Mouse (Mus musculus): ENCODE data around the gene 4930451I11Rik.
A peak's percentile ranks its signal among the peaks of the same experiment; 100 is the strongest.

4930451I11Rik gene

DNA sequence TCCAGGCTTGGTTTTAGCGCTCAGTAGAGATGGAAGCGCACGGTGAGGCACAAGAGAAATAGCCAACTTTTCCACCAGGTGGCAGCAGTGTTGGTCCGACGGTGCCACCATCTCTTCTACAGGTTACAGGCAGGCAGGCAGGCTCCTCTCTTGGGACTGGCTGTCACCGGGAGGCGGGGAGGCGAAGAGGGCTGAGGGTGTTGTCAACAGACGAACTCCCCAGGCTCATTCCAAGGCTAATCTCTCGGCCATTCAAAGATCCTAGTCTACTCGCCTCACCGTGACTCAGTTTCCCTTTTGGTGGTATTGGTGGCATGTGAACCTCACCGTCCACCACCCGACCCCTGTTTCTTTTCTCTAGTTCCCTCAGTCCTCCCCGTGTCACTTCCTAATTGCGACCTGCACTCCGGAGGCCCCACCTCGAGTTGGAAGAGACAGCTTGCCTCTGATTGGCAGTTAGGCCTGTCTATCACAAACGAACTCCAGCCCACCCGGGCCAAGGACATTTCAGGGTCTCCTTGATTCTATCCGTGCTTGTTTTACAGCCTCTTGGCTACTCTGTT lies 678 bp upstream of the 4930451I11Rik start:
- DNase-seq = peak; percentile 91

DNA sequence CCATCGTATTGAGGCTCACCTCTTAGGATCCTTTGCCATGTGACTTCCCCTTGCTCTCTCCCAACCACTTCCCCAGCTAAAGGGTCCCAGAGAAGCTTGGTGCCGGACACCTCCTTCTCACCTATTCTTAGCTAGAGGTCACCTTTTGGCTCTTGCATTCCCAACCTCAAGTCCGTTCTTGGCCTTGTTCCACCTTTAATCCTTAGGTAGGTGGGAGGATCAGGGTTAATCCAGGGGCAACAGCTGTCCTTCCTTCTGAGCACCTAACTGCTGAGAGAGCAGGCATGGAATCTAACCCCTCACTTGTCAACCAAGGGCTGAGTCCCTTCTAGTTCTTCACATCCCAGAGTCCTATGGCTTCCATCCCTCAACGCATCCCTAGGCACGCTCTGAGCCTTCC lies 5.5 kb downstream of the 4930451I11Rik start:
- DNase-seq = no peak

DNA sequence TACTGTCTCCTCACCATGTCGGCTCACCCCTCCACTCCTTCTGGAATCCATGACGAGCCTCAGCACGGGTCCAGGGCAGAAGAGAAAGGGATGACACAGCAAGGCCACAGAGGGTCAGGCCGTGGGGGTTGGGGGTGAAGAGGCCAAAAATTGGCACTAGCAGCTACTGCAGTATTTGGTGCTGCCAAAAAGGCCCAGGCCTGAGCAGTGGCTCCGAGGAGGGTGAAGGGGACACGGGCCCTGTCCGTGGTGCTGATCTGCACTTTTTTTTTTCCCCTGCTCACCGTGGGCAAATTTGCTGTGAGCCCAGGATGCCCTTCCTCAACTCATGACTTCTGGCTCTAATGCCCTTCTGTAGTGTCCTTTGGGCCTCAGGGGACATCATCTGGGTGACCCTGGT lies 6.0 kb downstream of the 4930451I11Rik start:
- no peak for DNase-seq

DNA sequence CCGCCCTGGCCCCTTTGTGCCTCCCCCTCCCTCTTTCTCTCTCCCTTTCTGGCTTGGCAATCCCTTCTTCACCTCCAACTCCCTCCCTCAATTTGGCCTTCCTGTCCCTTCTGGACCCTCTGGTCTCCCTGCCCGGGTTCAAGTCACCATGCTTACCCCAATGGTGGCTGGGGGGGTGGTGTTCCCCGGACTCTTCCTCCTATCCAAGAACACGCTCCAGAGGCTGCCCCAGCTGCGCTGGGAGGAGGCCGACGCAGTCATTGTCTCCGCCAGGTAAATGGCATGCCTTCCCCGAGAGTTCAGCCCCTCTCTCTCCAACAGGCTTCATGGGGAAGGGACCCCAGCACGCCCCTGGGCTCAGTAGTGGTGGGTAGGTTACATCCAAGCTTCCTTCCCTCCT lies 7.5 kb downstream of the 4930451I11Rik start:
- no peak for DNase-seq

DNA sequence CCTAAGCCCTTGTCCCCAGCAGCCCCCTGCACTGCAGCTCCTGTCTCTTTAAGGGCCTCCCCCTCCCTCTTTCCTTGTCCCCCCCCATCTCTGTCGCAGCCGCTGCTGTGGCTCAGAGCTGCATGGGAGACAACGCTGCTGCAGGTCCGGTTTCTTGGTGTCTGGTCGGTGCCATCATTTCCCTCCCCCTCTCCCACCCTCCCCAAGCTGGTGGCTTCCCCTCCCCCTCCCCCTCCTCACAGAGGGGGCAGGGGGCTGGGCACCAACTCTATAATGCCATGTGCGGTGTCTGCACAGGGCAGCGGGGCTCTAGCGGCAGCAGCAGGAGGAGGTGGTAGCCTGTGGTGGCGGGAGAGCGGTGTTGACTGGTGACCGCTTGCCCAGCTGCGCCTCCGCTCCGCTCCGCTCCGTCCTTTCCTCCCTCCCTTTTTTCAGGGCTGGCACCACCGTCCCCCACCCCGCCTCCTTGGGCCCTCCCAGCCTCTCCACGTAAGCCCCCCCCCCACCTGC lies 8.2 kb downstream of the 4930451I11Rik start:
- no peak for DNase-seq

DNA sequence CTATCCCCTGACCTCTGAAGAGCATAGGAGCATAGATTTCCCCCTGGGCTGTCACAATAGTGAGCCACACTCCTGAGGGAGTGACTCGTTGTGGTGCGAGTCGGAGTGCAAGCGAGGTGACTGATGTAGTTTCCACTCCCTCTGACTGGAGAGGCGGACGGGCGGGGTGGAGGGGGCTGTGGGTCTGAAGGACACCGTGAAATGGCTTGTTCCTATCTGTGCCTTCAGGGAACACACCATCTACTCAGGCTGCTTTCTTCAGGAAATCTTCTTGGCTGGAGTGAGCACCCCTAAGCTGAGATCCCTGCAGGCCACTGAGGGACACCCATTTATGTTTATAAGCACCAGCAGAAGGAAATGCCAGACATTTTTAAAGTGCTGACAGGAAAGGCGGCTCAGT lies 8.7 kb downstream of the 4930451I11Rik start:
- DNase-seq = peak; percentile 56

DNA sequence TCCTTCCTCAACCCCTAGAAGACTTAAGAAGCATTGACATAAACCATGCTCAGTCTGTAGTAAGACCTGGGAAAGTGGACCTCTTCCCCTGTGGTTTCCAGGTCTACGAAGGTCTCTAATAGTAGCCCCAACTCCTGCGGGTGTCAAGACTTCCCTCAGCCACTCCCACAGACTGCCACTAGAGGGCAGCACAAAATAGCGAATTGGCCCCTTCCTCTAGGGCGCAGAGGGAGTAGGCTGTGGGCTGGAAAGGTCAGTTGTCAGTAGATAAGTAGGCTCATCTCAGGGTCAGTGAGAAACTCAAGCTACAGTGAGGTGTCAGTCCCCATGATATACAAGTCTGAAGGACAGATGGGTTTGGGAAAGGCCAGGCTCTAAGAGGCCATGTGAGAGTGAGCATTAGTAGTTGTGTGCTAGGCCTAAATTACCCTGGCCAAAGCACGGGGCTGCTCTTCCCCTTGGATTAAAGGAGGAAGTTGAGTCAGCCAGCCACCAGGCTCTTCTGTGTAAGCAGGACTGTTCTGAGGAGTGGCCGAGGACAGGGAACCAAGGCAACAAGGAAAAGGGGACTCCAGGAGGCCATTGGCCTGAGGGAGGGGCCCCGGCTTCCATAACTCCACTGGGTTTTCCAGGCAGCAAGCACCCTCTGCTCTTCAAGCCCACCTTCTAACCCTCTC lies 9.5 kb downstream of the 4930451I11Rik start:
- peak; percentile 91 for DNase-seq

DNA sequence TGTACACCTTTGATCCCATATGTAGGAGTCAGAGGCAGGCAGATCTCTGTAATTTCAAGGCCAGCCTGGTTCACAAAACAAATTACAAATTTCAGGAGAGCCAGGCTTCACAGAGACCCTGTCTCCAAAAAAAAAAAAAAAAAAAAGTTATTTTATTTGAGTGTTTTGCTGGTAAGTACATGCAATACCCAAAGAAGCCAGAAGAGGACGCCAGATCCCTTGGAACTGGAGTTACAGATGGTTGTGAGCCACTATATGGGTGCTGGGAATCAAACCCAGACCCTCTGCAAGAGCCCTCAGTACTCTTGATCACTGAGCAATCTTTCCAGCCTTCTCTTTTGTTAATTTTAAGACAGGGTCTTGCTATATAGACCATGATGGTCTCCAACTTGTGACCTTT lies 12.6 kb downstream of the 4930451I11Rik start:
- DNase-seq = no peak

DNA sequence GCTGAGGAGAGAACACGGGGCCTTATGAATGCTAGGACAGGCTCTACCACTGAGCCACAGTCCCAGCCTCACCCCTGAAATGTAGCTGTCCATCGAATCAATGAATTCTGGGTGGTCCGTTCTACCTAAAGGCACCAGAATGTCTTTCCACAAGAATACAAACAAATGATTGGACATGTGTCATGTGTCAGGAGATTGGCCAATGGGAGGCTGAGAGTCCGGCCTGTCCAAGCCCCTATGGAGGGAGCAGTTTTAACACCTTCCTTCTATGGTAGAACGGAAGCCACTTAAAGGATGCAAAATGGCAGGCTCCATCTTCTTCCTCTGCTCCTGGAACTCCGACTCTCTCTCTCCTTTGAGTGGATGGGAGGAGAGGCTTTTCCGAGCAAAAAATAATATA lies 13.8 kb downstream of the 4930451I11Rik start:
- DNase-seq = no peak

DNA sequence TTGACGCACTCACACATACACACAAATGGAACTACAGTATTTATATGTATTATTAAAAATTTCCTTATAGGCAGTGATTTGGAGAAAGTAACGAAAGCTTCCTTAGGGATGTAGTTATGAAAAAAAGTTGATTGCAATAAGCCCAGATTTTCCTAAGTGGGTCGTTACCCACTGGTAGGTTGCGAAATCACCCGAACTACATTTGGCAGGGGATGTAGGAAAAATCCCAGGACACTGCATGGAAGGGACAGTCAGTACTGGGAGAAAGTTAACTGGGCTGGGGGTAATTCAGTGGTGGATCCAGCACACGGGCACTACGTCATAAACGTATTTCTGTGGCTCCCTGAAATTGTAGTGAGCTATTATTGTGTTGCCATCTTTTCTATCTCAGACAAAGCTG lies 14.9 kb downstream of the 4930451I11Rik start:
- peak; percentile 52 for DNase-seq

DNA sequence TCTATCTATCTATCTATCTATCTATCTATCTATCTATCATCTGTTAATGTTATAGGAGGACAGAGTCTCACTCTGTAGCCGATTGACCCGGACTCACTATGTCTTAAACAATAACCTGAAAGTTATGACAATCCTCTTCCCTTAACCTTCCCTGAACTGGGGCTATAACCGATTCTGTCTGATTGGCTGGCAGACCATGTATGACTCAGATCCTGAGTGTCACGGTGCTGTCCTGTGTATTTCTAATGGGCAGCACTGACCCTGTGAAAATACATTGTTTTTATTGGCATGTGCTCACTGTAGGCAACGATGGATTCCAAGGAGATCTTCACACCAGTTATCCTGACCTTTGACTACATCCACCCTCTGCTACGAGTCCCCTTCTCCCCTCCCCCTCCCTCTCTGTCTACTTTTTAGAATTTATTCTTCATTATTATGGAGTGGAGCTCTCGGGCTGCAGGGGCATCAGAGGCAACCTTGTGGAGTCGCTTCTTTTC lies 15.7 kb downstream of the 4930451I11Rik start:
- no peak for DNase-seq

DNA sequence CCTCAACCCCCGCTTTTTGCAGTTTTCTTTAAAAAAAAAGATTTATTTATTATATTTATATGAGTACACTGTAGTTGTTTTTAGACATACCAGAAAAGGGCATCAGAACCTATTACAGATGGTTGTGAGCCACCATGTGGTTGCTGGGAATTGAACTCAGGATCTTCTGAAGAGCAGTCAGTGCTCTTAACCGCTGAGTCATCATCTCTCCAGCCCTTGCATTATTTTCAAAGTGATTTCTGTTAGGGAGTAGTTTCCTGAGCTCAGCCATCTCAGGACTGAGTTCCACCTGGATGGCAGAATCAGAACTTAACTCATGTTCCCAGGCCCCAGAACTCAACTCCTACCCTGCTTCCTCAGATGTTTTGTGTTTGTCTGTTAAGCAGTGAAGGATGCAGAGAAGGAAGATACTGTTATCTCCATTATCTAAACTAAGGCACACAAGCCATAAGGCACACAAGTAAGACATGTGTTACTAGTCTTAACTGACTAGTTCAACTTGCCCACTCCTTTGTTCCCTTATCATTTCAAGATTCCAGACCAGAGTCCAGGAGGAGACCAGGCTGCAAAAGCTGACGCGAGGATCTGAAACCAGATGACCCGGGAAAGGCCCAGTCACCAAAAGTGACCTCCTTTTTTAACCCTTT lies 21.6 kb downstream of the 4930451I11Rik start:
- DNase-seq = no peak

DNA sequence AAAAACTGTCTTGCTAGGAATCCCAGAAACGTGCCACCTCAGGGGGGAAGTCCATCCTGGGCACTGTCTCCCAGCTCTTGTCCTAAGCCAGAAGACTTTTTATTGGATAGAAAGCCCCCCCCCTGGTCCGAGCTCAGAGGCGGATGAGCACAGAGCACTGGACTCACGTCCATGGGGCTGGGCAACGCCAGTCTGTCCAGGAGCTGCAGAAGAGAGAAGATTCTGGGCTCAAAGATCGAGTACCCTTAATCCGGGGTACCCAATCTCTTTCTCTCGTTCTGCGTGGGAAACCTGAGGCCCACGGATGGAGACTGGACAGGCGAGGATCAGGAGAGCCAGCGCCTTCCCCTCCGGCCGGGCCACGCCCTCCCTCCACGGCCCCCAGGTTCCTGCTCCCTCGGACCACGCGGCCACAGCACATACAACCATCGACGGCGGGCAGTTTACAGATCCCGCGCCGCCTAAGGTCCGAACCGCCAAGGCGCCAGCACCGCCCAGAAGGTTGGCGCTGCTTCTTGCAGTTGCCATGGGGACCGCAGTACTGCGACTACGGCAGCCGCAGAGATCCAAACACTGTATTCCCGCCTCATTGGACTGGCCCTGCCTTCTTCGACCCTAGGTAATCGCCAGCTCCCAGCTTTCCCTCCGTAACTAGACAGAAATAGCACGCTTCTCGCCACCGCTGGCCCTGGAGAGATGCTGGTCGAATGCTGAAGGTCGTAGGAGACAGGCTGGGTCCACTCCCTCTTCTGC lies 22.6 kb downstream of the 4930451I11Rik start:
- peak; percentile 90 for DNase-seq

DNA sequence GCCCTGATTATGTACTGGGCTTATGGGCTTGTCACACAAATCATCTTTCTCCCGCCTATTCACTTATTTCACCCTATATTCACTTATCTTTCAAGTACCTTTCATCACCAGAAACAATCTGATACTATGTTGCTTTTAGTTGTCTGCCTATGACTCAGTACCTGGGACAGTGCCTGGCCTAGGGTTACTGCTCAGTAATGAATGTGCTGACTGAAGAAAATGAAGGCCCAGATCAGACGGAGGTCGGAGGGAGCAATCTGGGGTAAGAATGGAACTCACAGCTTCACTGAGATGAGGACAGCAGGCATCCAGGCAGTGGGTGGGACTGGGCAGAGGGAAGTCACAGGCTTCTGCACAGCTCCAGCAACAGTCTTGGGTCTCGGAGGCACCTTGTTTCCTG lies 24.0 kb downstream of the 4930451I11Rik start:
- no peak for DNase-seq

DNA sequence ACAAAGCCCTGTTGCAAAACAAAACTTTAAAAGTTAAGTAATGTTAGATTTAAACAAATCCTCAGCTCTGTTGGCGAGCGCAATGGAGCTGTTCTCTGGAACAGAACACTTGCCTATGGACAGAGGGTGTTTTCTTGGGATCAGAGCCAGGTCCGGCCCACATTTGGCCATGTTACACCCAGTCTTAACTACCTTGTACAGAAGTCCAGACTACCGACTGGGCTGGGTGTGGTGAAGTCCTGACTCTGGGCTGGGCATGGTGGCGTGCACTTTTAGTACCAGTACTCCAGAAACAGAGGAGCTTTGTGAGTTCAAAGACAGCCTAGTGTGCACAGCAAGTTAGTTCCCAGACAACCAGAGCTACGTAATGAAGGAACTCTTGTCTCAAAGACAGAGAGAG lies 24.5 kb downstream of the 4930451I11Rik start:
- peak; percentile 85 for DNase-seq

DNA sequence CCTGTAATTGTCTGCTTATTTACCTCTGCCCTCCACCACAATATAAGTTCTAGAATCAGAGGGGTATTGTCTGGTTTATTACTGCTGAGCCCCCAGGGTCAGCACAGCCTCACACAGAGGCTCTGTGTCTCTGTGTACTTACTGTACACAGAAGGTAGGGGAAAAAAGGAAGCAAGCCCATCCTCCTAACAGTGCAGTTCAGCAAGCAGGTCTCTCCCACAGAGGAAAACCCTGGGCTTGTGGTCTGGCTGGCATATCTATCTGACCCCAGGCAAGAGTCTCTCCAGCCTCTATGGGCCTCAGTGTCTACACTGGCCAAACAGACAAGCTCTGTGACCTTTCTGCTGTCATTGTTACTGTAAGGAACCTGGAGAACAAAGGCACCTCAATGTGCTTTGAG lies 27.7 kb downstream of the 4930451I11Rik start:
- no peak for DNase-seq

DNA sequence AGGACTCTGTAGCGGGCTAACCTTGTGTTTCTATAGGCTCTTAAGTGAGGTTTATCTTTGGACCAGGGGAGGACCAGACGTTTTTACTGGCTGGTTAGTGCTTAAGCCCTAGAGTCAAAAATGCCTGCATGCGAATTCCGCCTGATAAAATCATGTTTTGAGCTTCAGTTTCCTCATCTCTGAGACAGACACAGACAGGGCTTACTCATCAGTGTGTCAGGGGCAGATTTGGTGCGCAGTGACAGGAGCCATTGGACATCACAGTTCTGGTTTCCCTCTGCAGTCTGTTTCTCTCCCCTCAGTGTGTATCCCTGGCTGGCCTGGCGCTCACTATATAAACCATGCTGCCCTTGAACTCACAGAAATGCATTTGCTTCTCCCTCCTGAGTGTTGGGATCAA lies 28.3 kb downstream of the 4930451I11Rik start:
- no peak for DNase-seq

DNA sequence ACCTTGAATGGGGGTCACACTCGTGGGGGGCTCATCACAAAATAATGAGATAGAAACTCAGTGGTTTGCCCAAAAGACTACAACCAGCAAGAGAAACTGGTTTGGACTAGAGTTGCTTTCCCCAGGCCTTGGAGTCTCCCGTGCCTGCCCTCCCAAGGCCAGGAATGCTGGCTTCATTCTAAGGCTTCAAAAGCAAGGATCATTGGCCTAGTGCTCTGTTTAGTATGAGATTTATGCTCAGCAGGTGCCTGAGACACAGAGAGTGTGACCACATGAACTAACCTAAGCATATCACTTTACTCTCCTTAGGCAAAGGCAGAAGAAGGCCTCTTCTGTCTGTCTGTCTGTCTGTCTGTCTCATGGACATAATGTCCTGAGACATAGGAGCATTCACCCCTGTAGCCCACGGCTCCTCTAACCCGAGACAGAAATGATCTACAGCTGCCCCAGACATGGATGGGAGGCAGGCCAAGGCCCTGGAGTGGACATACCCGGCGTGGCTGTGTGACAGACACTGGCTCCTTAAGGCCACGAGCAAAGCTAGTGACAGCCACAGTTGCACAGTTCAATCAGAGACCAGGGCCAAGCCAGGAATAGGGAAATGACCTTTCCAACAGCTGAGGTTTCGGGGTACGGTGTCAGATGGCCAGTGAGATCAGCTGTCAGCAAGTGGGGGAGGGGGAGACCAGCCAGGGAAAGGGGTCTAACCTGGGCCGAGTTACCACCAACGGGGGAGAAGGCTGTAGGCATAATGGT lies 29.1 kb downstream of the 4930451I11Rik start:
- DNase-seq = no peak

DNA sequence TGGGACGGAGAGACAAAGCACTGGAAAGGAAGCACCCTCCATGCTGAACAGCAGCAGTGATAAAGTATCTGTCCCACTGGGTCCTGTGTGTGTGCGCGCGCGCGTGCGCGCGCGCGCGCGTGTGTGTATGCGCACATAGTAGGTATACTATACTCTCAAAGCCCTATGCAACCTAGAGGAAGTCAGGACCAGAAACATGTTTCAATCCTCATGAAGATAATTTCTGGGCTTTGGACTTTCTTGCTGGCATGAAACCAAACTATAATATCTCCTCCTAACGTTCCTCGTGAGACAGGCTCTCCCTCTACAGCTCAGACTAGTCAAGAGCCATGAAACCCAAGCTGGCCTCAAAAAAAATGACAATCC lies 30.4 kb downstream of the 4930451I11Rik start:
- DNase-seq = no peak

DNA sequence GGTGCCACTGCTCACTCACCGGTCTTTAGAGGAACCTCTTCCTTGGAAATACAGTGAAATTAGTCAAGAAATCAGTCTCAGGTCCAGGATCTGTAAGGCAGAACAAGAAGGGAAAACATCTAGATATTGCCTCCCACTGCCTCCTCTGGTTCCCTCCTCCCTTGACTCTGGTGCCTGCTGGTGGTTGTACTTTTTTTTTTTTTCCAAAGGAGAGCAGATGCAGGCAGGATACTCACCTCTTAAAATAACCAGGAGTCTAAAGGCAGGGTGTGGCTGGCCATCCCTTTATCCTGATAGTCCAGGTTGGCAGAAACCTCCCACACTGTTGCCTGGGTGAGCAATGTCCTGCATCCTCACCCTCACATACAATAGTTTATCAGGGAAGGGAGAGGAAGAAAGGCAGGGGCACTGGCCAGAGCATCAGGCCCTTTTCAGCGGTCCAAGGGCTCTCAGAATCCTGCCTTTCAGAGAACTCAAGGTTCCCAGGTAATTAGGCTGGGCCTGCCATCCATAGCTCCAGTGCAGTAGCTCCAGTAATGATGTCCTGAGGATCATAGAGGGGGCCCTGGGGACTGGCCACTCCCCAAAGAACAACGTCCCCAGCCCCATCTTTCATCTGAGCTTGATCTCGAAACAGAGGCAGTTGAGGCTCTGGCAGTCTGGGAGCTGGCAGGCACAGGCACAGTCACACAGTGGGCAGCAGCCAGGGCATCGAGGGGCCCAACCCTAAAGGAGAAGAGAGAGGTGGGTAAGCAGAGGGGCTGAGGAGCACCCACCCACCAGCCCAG lies 31.0 kb downstream of the 4930451I11Rik start:
- no peak for DNase-seq

DNA sequence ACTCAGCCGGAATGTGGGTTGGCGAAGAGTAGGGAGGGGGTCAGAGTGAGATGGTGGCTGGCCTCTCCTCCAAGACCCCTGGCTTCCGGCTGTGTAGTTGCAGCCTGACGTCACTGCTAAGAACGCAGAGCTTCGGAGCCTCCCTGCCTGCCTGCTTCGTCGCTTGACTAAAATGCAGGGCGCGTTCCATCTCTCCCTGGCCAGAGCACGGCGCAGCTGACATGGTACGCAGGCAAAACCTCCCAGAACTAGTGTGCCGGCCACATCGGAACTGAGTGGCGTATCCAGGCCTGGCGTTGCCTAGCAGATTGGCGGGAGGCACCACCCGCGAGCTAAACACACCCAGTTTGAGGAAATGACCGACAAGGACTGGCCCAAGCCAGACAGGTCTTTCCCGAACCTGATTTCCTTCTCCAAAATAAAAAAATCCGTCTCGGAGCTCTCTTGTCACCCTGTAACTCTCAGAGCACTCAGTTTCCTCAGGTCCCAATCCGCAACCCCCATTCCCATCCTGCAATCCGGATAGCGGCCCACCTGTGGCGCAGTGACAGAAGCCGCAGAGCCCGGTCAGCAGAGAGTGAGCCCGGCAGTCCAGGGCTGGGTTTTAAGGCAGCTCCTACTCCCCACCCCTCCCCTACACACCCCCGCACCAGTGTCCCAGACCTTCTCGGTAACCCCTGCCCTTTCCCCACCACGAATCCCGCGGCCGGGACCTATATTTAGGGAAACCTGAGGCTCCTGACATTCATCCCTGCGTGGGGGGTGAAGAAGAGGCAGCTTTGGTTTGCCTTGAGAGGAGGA lies 31.8 kb downstream of the 4930451I11Rik start:
- DNase-seq = peak; percentile 41
